Mouse (Mus musculus) frontal cortex, postnatal 14 days (tissue): Measurements from ENCODE around the gene Necap2.

ENCODE experiments used
- DNase-seq, 2 experiments: peaks; one replicate each; pipeline ENCODE4 v3.0.0; 2022; ENCODE audit warnings: low spot score in 2 of 2

The Necap2 gene

DNA sequence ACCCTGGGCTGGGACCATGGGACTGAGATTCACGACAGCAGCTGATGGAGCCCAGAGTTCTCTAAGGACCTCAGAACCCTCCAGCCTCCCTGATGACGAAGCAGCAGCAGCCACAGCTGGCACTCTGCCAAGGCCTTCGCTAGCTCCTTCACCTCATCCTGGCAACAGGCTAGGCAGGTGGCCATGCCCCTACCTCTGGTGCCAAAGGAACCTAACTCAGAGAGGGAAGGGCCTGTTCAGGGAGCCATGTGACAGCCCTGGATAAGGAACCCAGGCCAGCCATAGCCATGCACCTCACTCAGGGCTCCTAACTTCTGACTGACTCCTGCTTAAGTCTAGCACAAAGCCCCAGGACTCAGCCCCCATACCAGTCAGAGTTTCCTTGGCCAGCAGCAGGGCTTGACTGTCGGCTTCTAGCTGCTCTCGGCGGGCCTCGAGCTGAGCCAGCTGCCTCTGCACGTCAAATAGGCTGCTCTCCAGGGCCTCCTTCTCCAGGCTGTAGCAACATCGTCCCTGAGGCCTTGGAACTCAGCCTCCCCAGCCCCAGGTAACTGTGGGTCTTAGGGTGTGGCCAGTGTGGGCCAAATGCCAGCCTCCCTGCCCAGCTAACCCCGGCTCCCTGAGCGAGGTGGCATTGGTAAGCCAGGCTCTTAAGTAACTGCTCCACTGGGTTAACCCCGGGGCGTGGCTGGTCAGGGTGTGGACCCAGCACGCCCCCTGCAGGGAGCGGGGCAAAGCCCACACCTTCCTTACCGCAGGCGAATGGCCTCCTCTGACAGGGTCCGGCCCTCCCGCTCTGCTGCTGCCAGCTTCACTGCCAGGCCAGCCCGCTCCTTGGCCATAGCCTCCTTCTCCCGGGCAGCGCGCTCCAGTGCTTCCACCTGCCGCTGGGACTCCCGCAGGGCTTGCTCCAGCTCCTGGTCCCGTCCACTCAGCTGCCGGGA lies 44.3 kb downstream of the Necap2 start:
- DNase-seq = no peak

DNA sequence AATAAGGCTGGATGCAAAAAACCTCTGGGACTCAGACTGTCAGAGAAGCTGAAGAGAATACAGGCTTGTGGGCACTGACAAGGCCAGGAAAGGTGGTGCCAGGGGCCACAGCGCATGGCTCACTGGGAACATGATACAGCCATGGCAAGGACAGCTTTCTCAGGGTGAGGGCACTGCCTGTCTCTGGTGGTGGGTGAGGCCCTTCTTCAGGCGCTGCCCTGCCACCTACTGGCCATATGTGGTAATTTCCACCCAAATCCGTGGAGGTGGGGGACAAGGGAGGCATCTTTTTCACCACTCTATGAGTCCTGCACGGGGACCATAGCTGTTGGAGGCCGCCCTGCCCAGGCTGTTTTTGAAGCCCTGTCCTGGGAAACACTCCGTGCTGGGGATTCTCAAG lies 46.4 kb downstream of the Necap2 start:
- DNase-seq = peak; percentile 68 to 76

DNA sequence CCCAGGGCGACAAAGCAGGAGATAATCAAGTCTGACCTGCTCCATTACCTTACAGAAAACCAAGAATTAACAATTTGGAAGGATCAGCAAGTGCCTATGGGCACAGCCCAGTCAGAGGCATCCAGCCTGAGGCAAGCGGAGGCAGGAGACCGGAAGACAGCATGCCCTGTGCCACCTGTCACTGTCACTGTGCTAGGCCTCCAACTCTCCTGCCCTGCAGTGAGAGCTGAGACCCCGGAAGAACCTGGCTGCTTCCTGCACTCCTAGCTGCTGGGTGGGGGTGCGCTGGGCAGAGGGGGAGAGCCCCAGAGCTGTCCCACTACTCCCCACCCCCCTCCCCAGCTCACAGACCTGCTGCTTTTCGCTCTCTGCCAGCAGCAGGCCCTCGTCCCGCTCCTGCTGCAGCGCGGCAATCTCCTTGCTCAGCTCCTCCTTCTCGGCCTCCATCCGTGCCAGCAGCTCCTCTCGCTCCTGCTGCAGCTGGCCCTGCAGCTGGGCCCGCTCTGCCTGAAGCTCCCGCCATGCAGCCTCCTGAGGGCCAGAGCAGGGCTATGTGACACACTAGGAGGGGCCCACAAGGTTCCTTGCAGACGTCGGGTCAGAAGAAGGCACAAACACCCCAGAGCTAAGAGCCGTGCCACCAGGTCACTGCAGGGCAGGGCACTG lies 47.5 kb downstream of the Necap2 start:
- DNase-seq = no peak

DNA sequence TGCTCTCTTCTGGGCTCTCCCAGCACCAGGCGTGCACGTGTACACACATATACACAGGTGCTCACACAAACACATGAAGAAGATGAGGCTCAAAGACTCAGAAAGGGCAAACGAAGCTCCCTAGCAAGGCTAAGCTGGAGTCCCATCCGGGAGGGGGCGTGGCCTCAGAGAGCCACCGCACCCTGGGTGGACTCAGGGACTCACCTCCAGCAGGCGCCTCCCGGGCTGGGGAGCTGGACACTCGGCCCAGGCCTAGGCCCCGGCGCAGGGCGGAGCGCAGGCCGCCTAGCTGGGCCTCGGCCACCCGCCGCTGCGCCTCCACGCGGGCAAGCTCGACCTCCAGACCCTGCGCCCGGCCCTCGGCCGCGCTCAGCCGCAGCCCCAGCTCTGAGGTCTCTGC lies 53.2 kb downstream of the Necap2 start:
- no peak for DNase-seq

DNA sequence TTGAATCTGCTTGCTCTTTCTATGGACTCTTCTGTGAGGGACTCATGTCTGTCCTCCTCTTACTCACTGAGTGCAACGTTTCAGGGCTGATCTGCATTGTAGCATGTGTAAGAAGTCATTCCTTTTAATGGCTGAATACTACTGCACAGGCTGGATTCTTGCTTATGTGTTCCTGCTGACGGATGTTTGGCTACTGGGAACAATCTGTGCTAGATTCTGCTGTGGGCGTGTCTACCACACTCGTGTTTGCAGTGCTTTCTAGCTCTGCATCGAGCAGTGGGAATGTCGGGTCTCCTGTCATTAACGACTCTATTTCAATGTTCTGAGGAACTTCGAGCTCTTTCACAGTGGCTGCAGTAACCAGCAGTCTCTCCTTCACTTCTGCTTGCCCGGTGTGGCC lies 54.1 kb downstream of the Necap2 start:
- no peak for DNase-seq

DNA sequence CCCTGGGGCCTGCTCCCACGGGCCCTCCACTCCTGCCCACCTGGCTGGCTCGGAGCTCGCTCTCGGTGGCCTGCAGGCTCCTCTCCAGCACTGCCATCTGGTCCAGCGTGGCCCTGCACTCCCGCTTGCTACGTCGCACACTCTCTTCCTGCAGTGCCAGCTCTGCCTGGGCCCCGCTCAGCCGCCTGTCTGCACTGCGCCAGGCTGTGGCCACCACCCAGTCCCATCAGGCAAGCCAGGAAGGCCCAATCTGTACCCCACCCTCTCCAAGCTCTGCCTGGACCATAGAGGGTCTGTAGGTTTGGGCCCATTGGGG lies 56.6 kb downstream of the Necap2 start:
- no peak for DNase-seq

DNA sequence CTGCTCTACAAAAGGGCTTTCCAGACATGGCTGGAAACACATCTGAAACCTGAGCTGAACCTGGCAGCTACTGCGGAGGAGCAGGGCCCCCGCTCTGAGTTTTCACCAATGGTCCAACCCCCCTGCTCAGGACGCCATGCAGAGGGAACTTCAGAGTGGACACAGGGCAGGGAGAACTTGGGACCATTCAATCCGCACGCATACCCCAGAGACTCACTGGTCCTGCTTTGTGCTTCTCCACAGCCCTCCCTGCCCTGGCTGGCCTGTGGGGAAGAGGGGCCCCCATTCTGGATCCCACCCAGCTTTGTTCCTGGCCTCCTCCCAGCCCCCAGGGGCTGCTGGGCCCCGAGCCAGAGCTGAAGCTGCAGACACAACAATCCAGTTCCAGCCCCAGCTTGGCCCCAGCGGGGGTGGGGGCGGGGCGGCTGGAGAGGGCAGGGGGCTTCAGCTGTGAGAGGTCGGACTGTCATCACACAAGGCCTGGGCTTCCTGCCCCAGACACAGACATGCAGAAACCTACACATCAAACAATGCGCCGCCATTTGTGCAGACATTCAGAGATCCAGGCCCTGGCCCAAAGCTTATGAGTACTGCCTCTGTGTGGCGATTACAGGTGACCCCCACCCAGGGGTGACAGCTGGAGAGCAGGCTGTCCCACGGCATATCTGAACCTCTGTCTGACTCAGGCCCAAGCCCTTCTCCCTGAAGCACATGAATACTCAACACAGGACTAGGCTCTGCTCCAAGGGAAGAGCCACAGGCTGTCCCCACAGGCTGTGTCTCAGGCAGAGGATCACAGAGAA lies 57.1 kb downstream of the Necap2 start:
- DNase-seq = no peak

DNA sequence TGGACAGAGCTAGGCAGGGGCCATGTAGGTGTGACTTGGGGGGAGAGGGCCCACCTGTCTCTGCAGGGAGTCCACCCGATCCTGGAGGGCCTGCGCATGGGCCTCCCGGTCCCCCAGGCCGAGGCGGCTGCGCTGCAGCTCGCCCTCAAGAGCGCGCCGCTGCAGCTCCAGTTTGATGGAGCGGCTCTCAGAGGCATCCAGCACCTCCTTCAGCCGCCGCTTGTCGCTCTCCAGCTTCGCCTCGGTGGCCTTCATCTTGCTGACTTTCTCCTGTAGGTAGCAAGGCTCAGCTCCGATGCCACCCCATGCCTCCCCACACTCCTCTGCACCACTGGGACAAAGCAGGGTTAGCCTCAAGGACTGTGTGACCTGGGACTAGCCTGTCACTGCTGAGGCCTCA lies 57.9 kb downstream of the Necap2 start:
- DNase-seq = no peak

DNA sequence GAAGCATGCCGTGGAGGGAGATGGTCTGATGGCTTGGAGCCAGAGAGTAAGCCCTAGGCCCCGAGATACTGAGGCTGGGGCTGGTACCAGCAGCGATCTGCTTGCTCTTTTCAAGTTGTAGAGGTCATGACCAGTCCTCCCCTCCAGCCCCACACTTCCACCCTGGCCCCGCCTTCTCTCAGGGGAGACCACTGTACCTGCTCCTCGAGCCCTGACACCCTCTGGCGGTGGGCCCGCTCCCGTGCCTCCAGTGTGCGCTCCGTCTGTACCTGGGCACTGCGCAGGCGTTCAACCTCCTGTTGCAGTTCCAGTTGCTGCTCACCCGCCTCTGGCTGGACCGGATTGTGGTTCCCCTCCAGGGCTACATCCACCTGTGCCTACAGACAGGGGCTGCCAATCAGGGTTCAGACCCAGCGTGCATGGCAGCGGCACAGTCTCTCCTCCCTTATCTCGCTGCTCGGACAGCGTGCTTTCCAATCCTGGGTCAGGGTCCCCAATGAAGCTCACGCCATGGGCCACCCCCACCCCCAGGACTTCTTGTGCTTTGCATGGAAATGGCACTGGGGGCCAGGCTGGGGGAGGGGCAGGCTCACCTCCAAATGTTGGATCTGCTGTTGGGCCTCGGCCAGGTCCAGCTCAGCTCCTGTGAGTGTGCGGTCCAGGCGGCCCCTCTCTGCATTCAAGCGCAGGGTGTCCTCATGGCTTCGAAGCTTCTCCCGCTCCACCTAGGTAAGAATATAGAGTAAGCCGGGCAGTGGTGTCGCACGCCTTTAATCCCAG lies 60.3 kb downstream of the Necap2 start:
- no peak for DNase-seq
